Mouse (Mus musculus): ENCODE measurements at regions not wholly inside any gene's neighbourhood (a gene's known extent, or its start where the extent isn't known, plus 50 kb on each side); places are given as distances from the start of the nearest gene placed in this dataset.

GRCm38 (mm10) chr15:11701246-11701645, 205.8 kb downstream of the Npr3 start:
- TF ChIP-seq CTCF (IDR thresholded peaks at IDR 0.05; ENCODE audit: borderline replicate concordance, insufficient read depth, low read length): no peak
- TF ChIP-seq POLR2A (IDR thresholded peaks at IDR 0.05; ENCODE audit: low read depth, low read length): no peak
